Mouse (Mus musculus): Measurements from ENCODE around the gene Zmym2. TPM values are rescaled to one million over a fixed set of nuclear protein-coding genes. Genes with fewer than 3 reads are reported as not detected.
"Not testable (repeated sequence)": the region's sequence is repeated elsewhere in the genome, so short reads cannot be mapped to it uniquely, and the experiment has no call there.

Gene Zmym2
- polyA plus RNA-seq, 1 experiment from 2014 or later, result 60.1 TPM

DNA sequence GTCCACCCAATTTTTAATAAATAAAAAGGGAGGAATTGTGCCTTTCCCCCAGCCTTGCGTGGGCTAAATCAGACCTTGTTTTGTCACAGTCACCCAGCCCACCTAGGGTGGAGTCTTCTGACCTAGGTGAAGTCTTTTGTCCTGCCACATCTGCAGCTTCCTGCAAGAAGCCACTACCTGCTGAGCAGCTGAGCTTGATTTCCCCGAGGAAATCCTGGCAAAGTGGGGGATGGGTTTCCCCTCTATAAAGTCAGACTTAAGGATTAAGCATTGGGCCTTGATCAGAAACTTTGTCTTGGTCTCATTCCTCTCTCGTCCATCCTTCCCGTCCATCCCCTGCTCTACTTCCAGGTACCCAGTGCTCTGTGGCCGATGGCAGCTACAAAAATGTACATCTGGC lies 12.9 kb upstream of the Zmym2 start:
- ATAC-seq (ENCODE audit: insufficient number of reproducible peaks, low FRiP score, low TSS enrichment, low read depth) (no peak), DNase-seq (ENCODE audit: low spot score) (no peak)
- no peak overlapping the region for H3K4me3 ChIP-seq (ENCODE audit: low read depth, low read length)
- H3K9ac ChIP-seq (ENCODE audit: low read length), result no peak overlapping the region
- no peak overlapping the region for H3K4me2 ChIP-seq (ENCODE audit: low read depth, severe bottlenecking)
- no peaks in the 10 kb centered on the region for H3K9me3 ChIP-seq (ENCODE audit: control insufficient read depth, low read length)
- WGBS, result 87% methylated on average over 5 of the region's 5 CpGs
- no peaks in the 10 kb centered on the region for H3K36me3 ChIP-seq (ENCODE audit: control insufficient read depth, insufficient read depth, low read length)
- H3K27ac ChIP-seq (replicated peaks; ENCODE audit: low read depth, low read length), result no peak overlapping the region
- H3K27me3 ChIP-seq (ENCODE audit: control insufficient read depth, insufficient read depth, low read length), result no peaks in the 10 kb centered on the region
- H3K4me1 ChIP-seq (ENCODE audit: control insufficient read depth, insufficient read depth, low read length), result no peaks in the 10 kb centered on the region

GRCm38 (mm10) chr14:56875586-56876159 lies 10.8 kb upstream of the Zmym2 start:
- H3K4me3 ChIP-seq (ENCODE audit: low read depth, low read length), result no peak overlapping the region
- no peak overlapping the region for H3K9ac ChIP-seq (ENCODE audit: low read length)
- no peaks in the 10 kb centered on the region for H3K27me3 ChIP-seq (ENCODE audit: control insufficient read depth, insufficient read depth, low read length)
- DNase-seq (ENCODE audit: low spot score), result no peak
- no peak for ATAC-seq (ENCODE audit: insufficient number of reproducible peaks, low FRiP score, low TSS enrichment, low read depth)
- H3K9me3 ChIP-seq (ENCODE audit: control insufficient read depth, low read length), result no peaks in the 10 kb centered on the region
- H3K4me1 ChIP-seq (ENCODE audit: control insufficient read depth, insufficient read depth, low read length), result no peaks in the 10 kb centered on the region
- H3K36me3 ChIP-seq (ENCODE audit: control insufficient read depth, insufficient read depth, low read length), result no peaks in the 10 kb centered on the region
- no peak overlapping the region for H3K4me2 ChIP-seq (ENCODE audit: low read depth, severe bottlenecking)
- no peak overlapping the region for H3K27ac ChIP-seq (replicated peaks; ENCODE audit: low read depth, low read length)

GRCm38 (mm10) chr14:56881271-56881670 lies 5.2 kb upstream of the Zmym2 start:
- Histone ChIP-seq H3K4me2 (ENCODE audit: low read depth, severe bottlenecking) (no peak overlapping the region), H3K36me3 (ENCODE audit: control insufficient read depth, insufficient read depth, low read length) (no peaks in the 10 kb centered on the region), H3K9me3 (ENCODE audit: control insufficient read depth, low read length) (no peaks in the 10 kb centered on the region; the same call in 1 of the 2 replicates), H3K4me3 (ENCODE audit: low read depth, low read length) (no peak overlapping the region), H3K4me1 (ENCODE audit: control insufficient read depth, insufficient read depth, low read length) (no peaks in the 10 kb centered on the region), H3K27ac (replicated peaks; ENCODE audit: low read depth, low read length) (no peak overlapping the region), H3K9ac (ENCODE audit: low read length) (no peak overlapping the region), H3K27me3 (ENCODE audit: control insufficient read depth, insufficient read depth, low read length) (no peaks in the 10 kb centered on the region)
- 63% methylated on average over 3 of the region's 3 CpGs for WGBS
- ATAC-seq (ENCODE audit: insufficient number of reproducible peaks, low FRiP score, low TSS enrichment, low read depth) (no peak), DNase-seq (ENCODE audit: low spot score) (no peak)

DNA sequence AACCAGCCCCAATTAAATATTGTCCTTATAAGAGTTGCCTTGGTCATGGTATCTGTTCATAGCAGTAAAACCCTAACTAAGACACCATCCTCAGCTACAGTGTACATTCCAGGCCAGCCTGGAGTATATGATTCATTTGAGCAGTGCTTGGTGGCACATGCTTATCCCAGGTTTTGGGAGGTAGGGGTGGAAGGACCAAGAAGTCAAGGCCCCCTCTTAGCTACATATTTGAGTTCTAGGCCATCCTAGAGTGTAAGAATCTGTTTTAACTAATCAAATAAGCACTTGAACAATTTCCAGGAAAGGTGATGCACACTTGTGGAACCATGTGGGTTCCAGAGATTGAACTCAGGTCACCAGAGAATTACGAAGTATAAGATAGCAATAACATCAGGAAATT lies 3.0 kb upstream of the Zmym2 start:
- Histone ChIP-seq H3K9me3 (ENCODE audit: control insufficient read depth, low read length) (no peaks in the 10 kb centered on the region; the same call in 1 of the 2 replicates), H3K4me1 (ENCODE audit: control insufficient read depth, insufficient read depth, low read length) (peaks cover 3% of the 10 kb centered on the region; the same call in 1 of the 2 replicates), H3K27ac (replicated peaks; ENCODE audit: low read depth, low read length) (no peak overlapping the region), H3K4me2 (ENCODE audit: low read depth, severe bottlenecking) (no peak overlapping the region), H3K36me3 (ENCODE audit: control insufficient read depth, insufficient read depth, low read length) (no peaks in the 10 kb centered on the region; the same call in 1 of the 2 replicates), H3K4me3 (ENCODE audit: low read depth, low read length) (no peak overlapping the region), H3K27me3 (ENCODE audit: control insufficient read depth, insufficient read depth, low read length) (no peaks in the 10 kb centered on the region), H3K9ac (ENCODE audit: low read length) (no peak overlapping the region)
- ATAC-seq (ENCODE audit: insufficient number of reproducible peaks, low FRiP score, low TSS enrichment, low read depth) (no peak), DNase-seq (ENCODE audit: low spot score) (no peak)
- WGBS, result 96% methylated on average over 1 of the region's 1 CpGs

DNA sequence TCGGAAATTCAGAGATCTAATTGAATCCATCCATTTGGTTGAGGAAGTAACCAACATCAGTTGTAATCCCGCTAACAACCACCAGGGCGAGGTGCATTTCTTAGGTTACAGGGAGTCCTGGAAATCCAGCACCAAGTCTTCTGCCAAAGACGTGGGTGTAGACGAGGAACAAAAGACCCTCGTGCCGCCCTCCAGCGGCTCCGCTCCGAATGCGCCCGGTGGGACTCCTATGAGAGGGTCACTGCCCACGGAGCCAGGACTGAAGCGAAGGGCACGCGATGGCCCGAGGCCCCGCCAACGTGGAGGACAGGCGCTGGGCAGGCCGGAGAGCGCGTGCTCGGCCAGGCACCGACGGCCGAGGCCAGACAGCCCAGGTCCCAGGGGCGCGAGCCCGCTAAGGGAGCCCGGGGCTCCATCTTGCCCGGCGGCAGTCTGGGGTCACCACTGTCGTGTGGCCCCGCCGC lies 1.1 kb upstream of the Zmym2 start:
- H3K4me3 ChIP-seq (ENCODE audit: low read depth, low read length), result peak overlapping the region; percentile 39
- DNase-seq (ENCODE audit: low spot score) (peak; percentile 94), ATAC-seq (ENCODE audit: insufficient number of reproducible peaks, low FRiP score, low TSS enrichment, low read depth) (peak; percentile 45)

GRCm38 (mm10) chr14:56885986-56886593 lies 363 bp upstream of the Zmym2 start:
- not testable (repeated sequence) for H3K36me3 ChIP-seq (ENCODE audit: control insufficient read depth, insufficient read depth, low read length); H3K27me3 ChIP-seq (ENCODE audit: control insufficient read depth, insufficient read depth, low read length); H3K9me3 ChIP-seq (ENCODE audit: control insufficient read depth, low read length); H3K4me1 ChIP-seq (ENCODE audit: control insufficient read depth, insufficient read depth, low read length)
- Histone ChIP-seq H3K4me3 (ENCODE audit: low read depth, low read length) (peak overlapping the region; percentile 39), H3K4me2 (ENCODE audit: low read depth, severe bottlenecking) (peak overlapping the region; percentile 52), H3K9ac (ENCODE audit: low read length) (peak overlapping the region; percentile 65), H3K27ac (replicated peaks; ENCODE audit: low read depth, low read length) (peak overlapping the region; percentile 73)
- WGBS, result 0% methylated on average over 13 of the region's 69 CpGs
- DNase-seq (ENCODE audit: low spot score) (peak; percentile 84), ATAC-seq (ENCODE audit: insufficient number of reproducible peaks, low FRiP score, low TSS enrichment, low read depth) (peak; percentile 96)

More for the DNA sequence above, 1.1 kb upstream of the Zmym2 start:
- Histone ChIP-seq H3K36me3 (ENCODE audit: control insufficient read depth, insufficient read depth, low read length) (peaks cover 2% of the 10 kb centered on the region), H3K27me3 (ENCODE audit: control insufficient read depth, insufficient read depth, low read length) (no peaks in the 10 kb centered on the region), H3K9ac (ENCODE audit: low read length) (peak overlapping the region; percentile 72), H3K4me1 (ENCODE audit: control insufficient read depth, insufficient read depth, low read length) (peaks cover 4% of the 10 kb centered on the region; the same call in 1 of the 2 replicates), H3K27ac (replicated peaks; ENCODE audit: low read depth, low read length) (0 out of 2 replicates have a peak overlapping the region, but pooled peaks have one; percentile 55), H3K4me2 (ENCODE audit: low read depth, severe bottlenecking) (peak overlapping the region; percentile 52), H3K9me3 (ENCODE audit: control insufficient read depth, low read length) (no peaks in the 10 kb centered on the region; the same call in 1 of the 2 replicates)
- under 1% methylated on average over 28 of the region's 36 CpGs for WGBS

GRCm38 (mm10) chr14:56887514-56887880 lies 1.0 kb downstream of the Zmym2 start:
- peak overlapping the region; percentile 44 for H3K4me2 ChIP-seq (ENCODE audit: low read depth, severe bottlenecking)
- no peak for DNase-seq (ENCODE audit: low spot score)
- ATAC-seq (ENCODE audit: insufficient number of reproducible peaks, low FRiP score, low TSS enrichment, low read depth), result no peak
- H3K4me1 ChIP-seq (ENCODE audit: control insufficient read depth, insufficient read depth, low read length), result peaks cover 4% of the 10 kb centered on the region; the same call in 1 of the 2 replicates
- WGBS, result 1% methylated on average over 3 of the region's 3 CpGs
- H3K27ac ChIP-seq (replicated peaks; ENCODE audit: low read depth, low read length), result peak overlapping the region; percentile 90
- H3K9ac ChIP-seq (ENCODE audit: low read length), result peak overlapping the region; percentile 73
- peaks cover 2% of the 10 kb centered on the region for H3K36me3 ChIP-seq (ENCODE audit: control insufficient read depth, insufficient read depth, low read length)
- H3K9me3 ChIP-seq (ENCODE audit: control insufficient read depth, low read length), result no peaks in the 10 kb centered on the region; the same call in 1 of the 2 replicates
- H3K4me3 ChIP-seq (ENCODE audit: low read depth, low read length), result peak overlapping the region; percentile 61
- H3K27me3 ChIP-seq (ENCODE audit: control insufficient read depth, insufficient read depth, low read length), result no peaks in the 10 kb centered on the region

DNA sequence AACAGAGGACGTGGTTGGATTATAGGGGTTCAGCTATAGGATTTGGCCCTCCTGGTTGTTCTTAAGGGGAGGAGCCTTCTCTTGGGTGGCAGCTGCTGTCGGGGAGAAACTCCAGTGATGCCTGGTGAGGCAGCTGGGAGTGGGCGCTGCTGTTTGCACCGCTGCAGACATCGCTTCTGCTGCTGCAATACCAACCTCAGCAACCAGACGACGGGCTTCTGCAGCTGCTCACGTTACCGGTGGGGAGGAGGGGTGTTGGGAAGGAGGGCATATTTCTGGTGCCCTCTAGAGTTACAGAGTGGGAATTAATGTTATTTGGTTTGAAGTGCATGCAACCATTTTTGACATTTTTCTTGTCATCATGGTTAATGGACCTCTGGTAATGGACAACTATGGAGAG lies 1.4 kb downstream of the Zmym2 start:
- ATAC-seq (ENCODE audit: insufficient number of reproducible peaks, low FRiP score, low TSS enrichment, low read depth) (no peak), DNase-seq (ENCODE audit: low spot score) (peak; percentile 84)
- peak overlapping the region; percentile 44 for H3K4me2 ChIP-seq (ENCODE audit: low read depth, severe bottlenecking)
- peaks cover 4% of the 10 kb centered on the region; the same call in 1 of the 2 replicates for H3K4me1 ChIP-seq (ENCODE audit: control insufficient read depth, insufficient read depth, low read length)
- WGBS, result under 1% methylated on average over 9 of the region's 9 CpGs
- no peaks in the 10 kb centered on the region for H3K27me3 ChIP-seq (ENCODE audit: control insufficient read depth, insufficient read depth, low read length)
- 0 out of 2 replicates have a peak overlapping the region, but pooled peaks have one; percentile 28 for H3K9ac ChIP-seq (ENCODE audit: low read length)
- H3K9me3 ChIP-seq (ENCODE audit: control insufficient read depth, low read length), result no peaks in the 10 kb centered on the region; the same call in 1 of the 2 replicates
- 0 out of 2 replicates have a peak overlapping the region, but pooled peaks have one; percentile 90 for H3K27ac ChIP-seq (replicated peaks; ENCODE audit: low read depth, low read length)
- peak overlapping the region; percentile 61 for H3K4me3 ChIP-seq (ENCODE audit: low read depth, low read length)
- peaks cover 2% of the 10 kb centered on the region for H3K36me3 ChIP-seq (ENCODE audit: control insufficient read depth, insufficient read depth, low read length)
